Mouse (Mus musculus) liver, embryonic 15.5 days (tissue): ENCODE results near the gene Thra. TPM values are rescaled to one million over a fixed set of nuclear protein-coding genes. Genes with fewer than 3 reads are reported as not detected.

ENCODE experiments used
- ATAC-seq: fragments of 200-750 bp; cut with Nextera tagmentation; 2 replicates; pipeline ENCODE4 v1.8.0; 2017; ENCODE audit warnings: moderate number of reproducible peaks, mild to moderate bottlenecking, moderate library complexity; ENCODE audit not compliant: insufficient read depth
- H3K27ac ChIP-seq: fragments of 300-500 bp; sonication (generic); replicated peaks from 2 replicates; pipeline ENCODE4 v1.5.1; 2015; ENCODE audit warnings: mild to moderate bottlenecking, inconsistent platforms
- H3K27me3 ChIP-seq: fragments of 300-500 bp; sonication (generic); 2 replicates; pipeline ENCODE4 v1.6.1; 2015; ENCODE audit warnings: mild to moderate bottlenecking, inconsistent platforms
- H3K36me3 ChIP-seq: fragments of 300-500 bp; sonication (generic); replicated peaks from 2 replicates; pipeline ENCODE4 v1.6.1; 2015; ENCODE audit warnings: moderate library complexity, mild to moderate bottlenecking, inconsistent platforms
- H3K4me1 ChIP-seq: fragments of 300-500 bp; sonication (generic); replicated peaks from 2 replicates; pipeline ENCODE4 v1.6.1; 2015; ENCODE audit warnings: inconsistent platforms
- H3K4me2 ChIP-seq: fragments of 300-500 bp; sonication (generic); 2 replicates; pipeline ENCODE4 v1.6.1; 2015; ENCODE audit warnings: moderate library complexity, mild to moderate bottlenecking, inconsistent platforms
- H3K4me3 ChIP-seq: fragments of 300-500 bp; sonication (generic); replicated peaks from 2 replicates; pipeline ENCODE4 v1.5.1; 2015; ENCODE audit warnings: mild to moderate bottlenecking, inconsistent platforms
- H3K9ac ChIP-seq: fragments of 300-500 bp; sonication (generic); 2 replicates; pipeline ENCODE4 v1.6.1; 2015; ENCODE audit warnings: moderate library complexity, mild to moderate bottlenecking, inconsistent platforms
- H3K9me3 ChIP-seq: fragments of 300-500 bp; sonication (generic); replicated peaks from 2 replicates; pipeline ENCODE4 v1.6.1; 2016; ENCODE audit warnings: inconsistent platforms
- WGBS: fragments of 180-500 bp; shearing (Covaris S2); methylation state at CpG from one replicate; pipeline ENCODE4 v1.1.7; 2015; ENCODE audit warnings: mixed read lengths; ENCODE audit not compliant: insufficient replicate concordance; 5-methylcytosine and 5-hydroxymethylcytosine counted together
- polyA plus RNA-seq: library from polyadenylated mRNA; unstranded; fragments of >200 nt; fragmentation: Nextera tagmentation; extraction: Ambion mirVana; gene quantifications from 2 replicates; pipeline ENCODE4 v1.2.1, GENCODE M21; 2015

The Thra gene
- polyA plus RNA-seq, 1 experiment from 2014 or later: 7.2 TPM

GRCm38 (mm10) chr11:98765421-98766309, 25.2 kb downstream of the Thra start:
- Histone ChIP-seq H3K27me3 (no peaks in the 10 kb centered on the region), H3K4me2 (no peak overlapping the region), H3K9ac (no peak overlapping the region), H3K4me1 (peaks cover 80% of the 10 kb centered on the region), H3K27ac (peak overlapping the region; percentile 45), H3K4me3 (no peak overlapping the region), H3K9me3 (no peaks in the 10 kb centered on the region), H3K36me3 (peaks cover 61% of the 10 kb centered on the region)
- WGBS: 43% methylated on average over 7 of the region's 9 CpGs
- ATAC-seq: no peak

GRCm38 (mm10) chr11:98766346-98766745, 25.9 kb downstream of the Thra start:
- Histone ChIP-seq H3K36me3 (peaks cover 57% of the 10 kb centered on the region), H3K4me2 (no peak overlapping the region), H3K9me3 (no peaks in the 10 kb centered on the region), H3K9ac (no peak overlapping the region), H3K27ac (0 out of 2 replicates have a peak overlapping the region, but pooled peaks have one; percentile 92), H3K4me1 (peaks cover 87% of the 10 kb centered on the region), H3K27me3 (no peaks in the 10 kb centered on the region), H3K4me3 (no peak overlapping the region)
- WGBS: 42% methylated on average over 2 of the region's 2 CpGs
- no peak for ATAC-seq

GRCm38 (mm10) chr11:98766816-98767215, 26.4 kb downstream of the Thra start:
- H3K4me1 ChIP-seq: peaks cover 92% of the 10 kb centered on the region
- H3K27me3 ChIP-seq: no peaks in the 10 kb centered on the region
- no peaks in the 10 kb centered on the region for H3K9me3 ChIP-seq
- 38% methylated on average over 5 of the region's 5 CpGs for WGBS
- H3K4me2 ChIP-seq: peak overlapping the region; percentile 87
- H3K9ac ChIP-seq: 0 out of 2 replicates have a peak overlapping the region, but pooled peaks have one; percentile 12
- H3K4me3 ChIP-seq: no peak overlapping the region
- no peak for ATAC-seq
- peak overlapping the region; percentile 92 for H3K27ac ChIP-seq
- H3K36me3 ChIP-seq: peaks cover 52% of the 10 kb centered on the region

DNA sequence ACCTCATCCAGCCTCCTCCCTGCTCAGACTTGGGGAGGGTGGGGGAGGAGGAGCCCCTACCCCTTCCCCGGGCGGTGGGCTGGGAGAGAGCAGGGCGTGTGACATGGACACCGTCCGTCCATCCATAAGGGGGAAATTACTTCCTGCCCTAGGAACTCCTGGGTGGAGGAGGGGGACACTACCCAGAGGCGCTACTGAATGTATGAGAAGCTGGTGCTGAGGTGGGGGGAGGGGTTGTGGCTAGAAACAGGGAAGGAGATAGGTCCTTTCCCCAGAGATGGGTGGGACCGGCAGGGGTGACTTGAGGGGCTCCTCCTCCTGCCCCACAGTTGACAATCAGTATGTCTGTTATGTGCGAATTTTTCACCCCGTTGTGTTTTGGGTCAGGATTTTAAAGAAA, 26.8 kb downstream of the Thra start:
- Histone ChIP-seq H3K36me3 (peaks cover 48% of the 10 kb centered on the region), H3K27ac (peak overlapping the region; percentile 92), H3K4me2 (peak overlapping the region; percentile 87), H3K9me3 (no peaks in the 10 kb centered on the region), H3K4me1 (peaks cover 96% of the 10 kb centered on the region), H3K27me3 (no peaks in the 10 kb centered on the region), H3K4me3 (peak overlapping the region; percentile 54), H3K9ac (0 out of 2 replicates have a peak overlapping the region, but pooled peaks have one; percentile 12)
- 12% methylated on average over 9 of the region's 9 CpGs for WGBS
- ATAC-seq: peak; percentile 59

DNA sequence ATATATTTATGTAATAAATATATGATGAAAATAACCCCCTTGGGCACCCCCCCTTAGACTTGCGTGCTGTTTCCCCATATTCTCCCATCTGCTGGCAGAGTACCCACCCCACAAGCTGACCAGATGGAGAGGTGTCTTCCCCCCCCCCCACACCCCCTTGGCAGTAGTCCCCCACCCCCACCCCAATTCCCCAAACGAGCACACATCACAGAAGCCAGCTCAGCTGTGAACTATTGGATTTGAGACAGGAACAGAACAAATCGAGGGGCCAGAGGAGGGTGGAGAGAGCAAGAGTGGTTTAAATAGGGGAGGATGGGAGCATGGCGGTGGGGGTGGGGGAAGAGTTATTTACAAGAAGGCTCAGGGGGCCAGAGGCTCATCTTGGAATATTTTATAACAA, 27.3 kb downstream of the Thra start:
- Histone ChIP-seq H3K36me3 (peaks cover 45% of the 10 kb centered on the region), H3K27me3 (no peaks in the 10 kb centered on the region), H3K9ac (peak overlapping the region; percentile 65), H3K4me1 (peaks cover 98% of the 10 kb centered on the region), H3K27ac (peak overlapping the region; percentile 92), H3K9me3 (no peaks in the 10 kb centered on the region), H3K4me3 (peak overlapping the region; percentile 54), H3K4me2 (peak overlapping the region; percentile 87)
- no peak for ATAC-seq
- WGBS: 16% methylated on average over 4 of the region's 4 CpGs

GRCm38 (mm10) chr11:98768127-98769006, 27.9 kb downstream of the Thra start:
- peak overlapping the region; percentile 87 for H3K4me2 ChIP-seq
- peaks cover 98% of the 10 kb centered on the region for H3K4me1 ChIP-seq
- peak; percentile 65 for ATAC-seq
- no peaks in the 10 kb centered on the region for H3K27me3 ChIP-seq
- peaks cover 38% of the 10 kb centered on the region for H3K36me3 ChIP-seq
- peak overlapping the region; percentile 65 for H3K9ac ChIP-seq
- H3K27ac ChIP-seq: peak overlapping the region; percentile 92
- 20% methylated on average over 39 of the region's 39 CpGs for WGBS
- H3K4me3 ChIP-seq: peak overlapping the region; percentile 54
- no peaks in the 10 kb centered on the region for H3K9me3 ChIP-seq

DNA sequence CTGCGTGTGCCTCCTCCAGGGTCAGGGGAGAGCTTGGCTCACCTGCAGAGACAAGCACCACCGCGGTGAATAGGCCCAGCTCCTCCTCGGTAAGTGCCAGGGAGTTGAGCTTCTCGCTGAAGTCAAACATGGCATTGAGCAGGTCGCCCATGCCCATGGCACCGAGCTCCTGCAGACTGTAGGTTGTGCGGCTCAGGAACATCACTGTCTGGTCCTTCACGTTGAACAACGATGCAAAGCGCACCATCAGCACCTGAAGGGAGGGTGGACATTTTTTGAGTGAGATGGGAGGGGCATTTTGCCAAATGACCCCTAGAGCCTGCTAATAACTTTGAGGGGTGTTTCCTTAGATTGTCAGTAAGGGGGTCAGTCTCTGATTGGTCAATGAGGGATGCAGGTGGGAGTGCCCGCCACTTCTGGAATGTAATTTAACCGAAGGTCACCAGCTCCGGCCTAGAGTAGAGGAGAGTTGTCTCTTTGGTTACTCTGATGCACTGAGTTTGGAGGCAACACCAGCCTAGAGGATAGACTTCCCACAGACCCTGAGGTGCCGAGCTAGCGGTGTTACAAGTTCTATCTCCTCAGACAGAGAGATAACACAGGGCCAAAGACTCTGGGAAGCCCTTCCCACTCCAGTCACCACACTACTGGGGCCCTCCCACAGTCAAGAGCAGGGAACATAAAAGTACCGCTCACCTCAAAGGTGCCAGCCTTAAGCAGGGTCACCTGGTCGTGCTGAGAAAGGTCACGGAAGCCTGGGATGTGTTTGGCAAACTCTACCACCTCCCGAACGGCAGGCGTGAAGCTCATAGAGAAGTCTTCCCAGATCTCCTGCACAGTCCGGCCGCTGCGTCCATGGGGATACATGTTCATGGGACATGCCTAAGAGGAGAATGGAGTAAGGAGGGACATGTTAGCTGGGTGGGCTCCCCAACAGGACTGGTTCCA, 28.8 kb downstream of the Thra start:
- Histone ChIP-seq H3K4me3 (peak overlapping the region; percentile 54), H3K4me2 (peak overlapping the region; percentile 87)
- ATAC-seq: no peak

GRCm38 (mm10) chr11:98770096-98770975, 29.9 kb downstream of the Thra start:
- H3K36me3 ChIP-seq: peaks cover 19% of the 10 kb centered on the region
- 83% methylated on average over 26 of the region's 26 CpGs for WGBS
- no peak for ATAC-seq
- no peak overlapping the region for H3K4me3 ChIP-seq
- H3K4me2 ChIP-seq: no peak overlapping the region
- H3K27me3 ChIP-seq: no peaks in the 10 kb centered on the region
- H3K4me1 ChIP-seq: peaks cover 99% of the 10 kb centered on the region
- peak overlapping the region; percentile 92; the same call in 1 of the 2 replicates for H3K27ac ChIP-seq
- H3K9me3 ChIP-seq: no peaks in the 10 kb centered on the region
- no peak overlapping the region for H3K9ac ChIP-seq

More for the DNA sequence above, 28.8 kb downstream of the Thra start:
- H3K27ac ChIP-seq: peak overlapping the region; percentile 92
- WGBS: 65% methylated on average over 25 of the region's 25 CpGs
- peaks cover 29% of the 10 kb centered on the region for H3K36me3 ChIP-seq
- no peaks in the 10 kb centered on the region for H3K27me3 ChIP-seq
- H3K9ac ChIP-seq: peak overlapping the region; percentile 65
- no peaks in the 10 kb centered on the region for H3K9me3 ChIP-seq
- H3K4me1 ChIP-seq: peaks cover 98% of the 10 kb centered on the region

GRCm38 (mm10) chr11:98771131-98771530, 30.7 kb downstream of the Thra start:
- no peaks in the 10 kb centered on the region for H3K9me3 ChIP-seq
- H3K4me1 ChIP-seq: peaks cover 99% of the 10 kb centered on the region
- peaks cover 17% of the 10 kb centered on the region; the same call in 1 of the 2 replicates for H3K36me3 ChIP-seq
- H3K27me3 ChIP-seq: no peaks in the 10 kb centered on the region
- H3K4me3 ChIP-seq: no peak overlapping the region
- no peak overlapping the region for H3K27ac ChIP-seq
- no peak overlapping the region for H3K4me2 ChIP-seq
- no peak for ATAC-seq
- no peak overlapping the region for H3K9ac ChIP-seq
- WGBS: 89% methylated on average over 18 of the region's 18 CpGs
